Mouse (Mus musculus): ENCODE data around the gene Arf3.
A peak's percentile ranks its signal among the peaks of the same experiment; 100 is the strongest.

Gene Arf3

DNA sequence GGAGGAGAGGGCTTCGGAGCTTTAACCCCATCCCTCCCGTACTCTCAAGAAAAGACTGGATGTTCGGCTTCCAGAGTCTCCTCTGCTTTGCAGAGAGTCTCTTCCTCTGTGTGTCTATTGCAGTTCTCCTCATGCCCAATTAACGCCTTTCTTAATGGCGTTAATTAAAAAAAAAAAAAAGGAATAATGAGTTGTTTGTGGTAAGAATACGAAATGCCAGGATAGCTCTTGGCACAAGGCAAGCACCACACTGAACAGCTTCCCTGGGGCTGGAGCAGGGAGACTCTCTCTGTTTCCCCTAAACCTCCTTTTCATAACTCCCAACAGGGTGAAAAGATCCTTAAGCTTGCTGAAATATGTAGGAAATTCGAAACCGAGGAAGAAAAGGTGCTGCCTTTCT, 40.8 kb downstream of the Arf3 start:
- no peak for DNase-seq (ENCODE audit: low spot score)

DNA sequence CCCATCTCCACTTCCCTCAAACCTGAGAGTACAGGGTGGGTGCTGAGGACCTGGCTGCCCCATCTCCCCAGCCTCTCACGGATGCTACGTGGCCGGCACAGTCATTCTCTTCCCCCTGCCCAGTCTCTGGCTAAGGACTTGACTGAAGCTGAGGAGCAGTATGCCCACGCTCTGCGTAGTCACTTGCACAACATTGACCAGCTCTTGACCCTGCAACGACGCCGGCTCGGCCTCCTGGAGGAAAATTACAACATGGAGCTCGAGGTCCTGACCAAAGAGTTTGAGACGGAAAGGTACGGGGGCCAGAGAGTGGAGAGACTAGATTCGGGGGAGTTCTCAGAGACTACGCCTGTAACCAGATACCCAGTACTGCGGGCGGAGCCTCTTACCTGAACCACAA, 45.7 kb downstream of the Arf3 start:
- DNase-seq (ENCODE audit: low spot score) = no peak

DNA sequence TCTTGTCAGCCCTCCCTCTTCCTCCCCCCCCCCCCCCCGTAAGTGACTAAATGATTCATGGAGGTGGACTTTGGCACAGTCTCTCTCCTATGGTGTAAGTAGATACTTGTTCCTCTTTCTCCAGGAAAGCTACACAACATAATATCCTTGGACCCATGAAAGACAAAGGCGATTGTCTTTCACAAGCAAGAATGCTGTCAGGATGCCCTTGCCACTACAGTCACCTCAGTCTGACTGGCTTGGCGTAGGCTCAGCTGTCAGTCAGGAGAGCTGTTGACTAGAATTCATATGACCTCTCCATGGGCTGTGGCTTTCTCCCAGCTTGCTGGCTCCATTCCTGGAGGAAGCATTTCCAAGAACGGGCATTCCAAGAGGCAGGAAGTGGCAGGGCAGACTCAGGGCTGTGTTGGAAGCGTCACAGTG, 48.8 kb downstream of the Arf3 start:
- no peak for DNase-seq (ENCODE audit: low spot score)

DNA sequence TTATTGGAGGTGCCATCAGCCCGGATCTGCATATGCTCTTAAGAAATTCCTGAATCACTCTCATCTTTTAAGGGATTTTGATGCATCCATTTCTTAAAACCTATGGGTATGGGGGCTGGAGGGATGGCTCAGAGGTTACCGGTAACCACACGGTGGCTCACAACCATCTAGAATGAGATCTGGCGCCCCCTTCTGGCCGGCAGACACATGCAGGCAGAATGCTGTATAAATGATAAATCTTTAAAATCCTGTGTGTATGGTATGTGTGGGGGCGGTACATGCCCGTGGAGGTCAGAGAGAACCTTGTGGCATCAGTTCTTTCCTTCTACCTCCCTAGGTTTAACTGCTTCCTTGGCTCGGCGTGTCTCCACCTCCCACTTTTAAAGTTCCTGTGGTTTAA, 52.6 kb downstream of the Arf3 start:
- peak; percentile 91 for DNase-seq (ENCODE audit: low spot score)

DNA sequence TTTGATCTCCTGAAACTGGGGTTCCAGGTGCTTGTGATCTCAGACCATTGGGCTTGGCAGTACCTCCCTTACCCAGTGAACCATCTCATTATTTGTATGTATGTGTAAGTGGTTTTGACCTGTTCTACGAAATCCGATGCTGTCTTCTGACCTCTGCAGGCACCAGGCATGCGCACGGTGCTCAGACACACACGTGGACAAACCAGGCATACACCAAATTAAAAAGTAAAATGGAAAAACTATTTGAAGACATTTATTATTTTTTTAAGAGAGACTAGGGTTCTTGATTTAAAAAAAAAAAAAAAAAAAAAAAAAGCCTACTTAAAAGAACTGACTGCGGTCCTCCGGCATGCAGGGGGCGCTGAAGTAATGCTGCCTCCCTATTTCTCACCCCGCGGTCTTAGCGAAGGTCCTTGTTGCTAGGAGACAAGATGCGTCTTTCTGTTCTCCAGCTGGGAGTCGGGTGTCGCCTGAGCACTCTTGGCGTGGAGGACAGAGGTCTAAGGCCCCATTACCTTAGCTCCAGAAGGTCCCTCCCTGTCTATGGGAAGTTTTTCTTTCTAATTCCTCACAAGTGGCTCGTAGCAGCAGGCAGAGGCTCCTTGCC, 55.1 kb downstream of the Arf3 start, which contains the start of gene Ccdc65:
TSS of gene Ccdc65 (plus strand) at position 442 of the 607 bp plus-strand sequence.
- DNase-seq (ENCODE audit: low spot score) = peak; percentile 91

DNA sequence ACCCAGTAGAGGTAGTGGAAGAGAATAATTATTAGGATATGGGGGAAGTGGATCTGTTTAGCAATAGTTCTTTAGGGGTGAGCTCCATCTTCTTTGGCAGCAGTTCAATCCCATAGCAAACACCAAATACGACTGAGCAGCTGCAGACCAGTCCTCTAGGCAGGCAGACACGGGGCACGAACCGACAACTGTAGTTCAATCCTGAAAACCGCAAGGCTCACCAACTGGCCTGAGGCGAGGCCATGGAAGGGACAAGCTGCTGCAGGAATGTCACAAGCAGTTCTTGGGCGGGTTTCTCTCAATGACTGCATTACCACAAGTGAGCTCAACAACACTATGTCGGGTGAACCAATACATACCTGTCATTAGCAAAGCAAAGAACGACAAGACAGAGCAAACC, 58.7 kb downstream of the Arf3 start:
- DNase-seq (ENCODE audit: low spot score) = no peak

GRCm38 (mm10) chr15:98699190-98700105, 63.6 kb downstream of the Arf3 start:
- peak; percentile 95 for DNase-seq (ENCODE audit: low spot score)

DNA sequence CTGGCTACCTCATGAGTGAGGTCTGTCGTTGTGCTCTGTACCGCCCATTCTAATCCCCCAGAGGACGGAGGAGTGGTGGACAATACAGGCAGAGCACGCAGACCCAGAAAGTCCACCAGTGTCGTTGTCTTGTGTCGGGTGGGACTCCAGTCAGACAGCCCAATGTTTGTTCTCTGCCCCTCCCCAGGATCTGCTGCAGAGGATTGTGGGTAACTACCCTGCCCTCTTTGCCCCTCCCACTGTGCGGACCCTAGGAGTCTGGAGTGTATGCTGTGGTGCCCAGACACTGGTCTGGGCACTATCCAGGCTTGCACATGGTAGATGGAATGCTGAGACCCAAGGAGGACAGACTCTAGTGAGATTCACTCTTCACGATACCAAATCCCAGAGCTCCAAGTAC, 66.8 kb downstream of the Arf3 start:
- DNase-seq (ENCODE audit: low spot score) = no peak

DNA sequence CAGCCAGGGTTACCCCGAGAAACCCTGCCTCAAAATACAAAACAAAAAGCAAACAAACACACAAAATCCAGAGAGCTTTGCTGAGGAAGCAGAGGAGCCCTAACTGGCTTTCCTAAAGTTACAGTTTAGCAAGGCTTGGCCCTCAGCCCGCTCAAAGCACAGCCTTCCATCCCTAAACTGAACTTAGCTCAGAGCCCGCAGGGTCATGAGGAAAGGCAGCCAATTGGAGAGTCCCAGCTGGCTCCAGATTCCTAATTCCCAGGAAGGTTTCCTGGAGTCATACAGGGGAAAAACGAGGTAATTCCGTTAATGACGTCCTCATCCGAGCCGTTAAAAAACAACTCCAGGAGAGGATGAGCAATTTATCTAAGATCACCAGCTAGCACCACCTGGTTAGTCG, 67.3 kb downstream of the Arf3 start:
- DNase-seq (ENCODE audit: low spot score) = no peak

- DNase-seq (ENCODE audit: low spot score) = no peak
Measured at GRCm38 (mm10) chr15:98692171-98692715, 70.8 kb downstream of the Arf3 start.

- DNase-seq (ENCODE audit: low spot score) = no peak
Measured at GRCm38 (mm10) chr15:98691486-98692147, 71.4 kb downstream of the Arf3 start.

DNA sequence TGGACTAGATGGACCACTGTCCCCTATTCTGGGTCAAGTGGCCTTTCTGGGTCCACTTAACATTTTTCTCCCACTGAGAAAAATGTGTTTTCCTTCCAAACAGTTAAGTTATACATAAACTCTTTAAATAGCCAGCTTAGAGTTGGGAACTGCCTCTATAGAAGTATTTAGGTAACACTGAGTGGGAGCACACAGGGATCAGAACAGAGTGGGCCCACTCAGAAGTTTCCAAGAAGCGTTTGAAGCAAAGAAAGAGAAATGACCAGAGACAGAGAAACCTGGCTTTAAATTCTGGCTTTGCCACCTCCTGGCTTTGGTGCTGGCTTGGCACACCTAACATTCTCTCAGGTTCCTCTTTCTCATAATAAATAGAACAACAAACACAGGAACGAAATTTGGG, 73.3 kb downstream of the Arf3 start:
- no peak for DNase-seq (ENCODE audit: low spot score)
